Mouse (Mus musculus): ENCODE measurements around the gene 1700012B07Rik.
A peak's percentile ranks its signal among the peaks of the same experiment; 100 is the strongest.

The 1700012B07Rik gene

DNA sequence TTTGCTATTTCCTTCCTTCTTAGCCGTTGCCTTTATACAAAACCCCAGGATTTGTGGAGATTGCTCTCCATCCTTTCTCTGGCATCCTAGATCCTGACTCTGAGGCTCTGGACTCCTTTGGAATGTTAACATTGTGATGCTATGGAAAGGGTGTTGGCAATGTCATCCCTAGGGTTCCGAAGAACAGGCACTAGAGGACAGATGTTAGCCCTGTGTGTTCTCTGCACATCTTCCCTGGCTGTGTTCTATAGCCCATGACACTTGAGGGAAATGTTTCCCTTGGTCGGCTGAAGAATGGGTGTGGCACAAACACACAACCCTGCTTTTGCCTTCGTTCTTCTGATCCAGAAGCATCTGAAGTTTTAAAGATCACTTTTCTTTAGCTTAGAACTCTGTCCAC is at the start of gene 1700012B07Rik:
Gene 1700012B07Rik (minus strand): TSS at position 101 of the 400 bp plus-strand sequence.
- DNase-seq (ENCODE audit: low spot score): no peak

DNA sequence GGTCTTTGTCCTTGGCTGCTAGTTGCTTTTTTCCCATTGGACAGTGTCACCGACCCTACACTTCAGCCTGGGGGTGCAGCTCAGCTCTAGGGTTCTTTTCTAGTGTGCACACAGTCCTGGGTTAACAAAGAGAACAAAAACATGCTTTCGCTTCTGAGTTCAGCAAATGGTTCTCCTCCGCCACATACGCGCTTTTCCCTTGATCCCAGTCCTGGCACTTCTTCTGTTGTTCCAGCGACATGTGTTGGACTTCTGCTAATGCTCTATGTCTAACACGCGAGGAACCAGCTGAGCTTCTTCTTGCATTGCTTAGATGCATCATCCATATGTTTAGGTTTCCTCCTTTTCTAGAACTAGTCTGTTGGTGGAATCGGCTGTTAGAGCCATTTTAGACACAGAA is 48.9 kb upstream of the 1700012B07Rik start:
- DNase-seq (ENCODE audit: low spot score): no peak

DNA sequence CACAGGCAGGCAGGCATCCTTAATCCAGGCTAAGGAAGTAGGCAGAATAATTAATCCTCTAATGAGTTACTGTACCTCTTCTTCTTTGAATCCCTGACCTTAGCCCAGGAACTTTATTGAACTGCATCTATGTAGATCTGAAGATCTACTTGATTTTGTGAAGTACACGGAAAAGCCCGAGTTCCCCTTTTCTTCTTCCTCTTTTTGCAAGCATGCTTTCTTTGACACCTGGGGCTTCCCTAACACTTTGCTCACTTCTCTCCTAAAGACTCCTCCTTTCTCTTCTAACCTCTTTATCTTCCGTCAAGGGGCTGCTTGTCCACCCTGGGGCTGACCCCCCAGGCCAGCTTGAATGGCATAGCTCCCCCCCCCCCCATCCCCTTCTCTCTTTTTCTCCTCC is 48.0 kb upstream of the 1700012B07Rik start:
- DNase-seq (ENCODE audit: low spot score): no peak

DNA sequence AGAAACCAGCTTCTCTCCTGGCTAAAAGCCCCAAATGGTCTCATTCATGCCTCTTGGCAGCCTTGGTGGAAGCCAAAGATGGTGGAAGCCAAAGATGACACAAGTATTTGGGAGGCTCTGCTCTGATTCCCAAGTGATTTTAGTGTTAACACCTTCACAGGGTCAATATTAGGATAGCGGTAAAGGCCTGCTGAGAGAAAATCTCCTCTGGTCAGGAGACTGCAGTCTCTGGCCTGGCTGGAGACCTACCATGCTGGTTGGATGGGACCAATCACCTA is 47.6 kb upstream of the 1700012B07Rik start:
- DNase-seq (ENCODE audit: low spot score): no peak

DNA sequence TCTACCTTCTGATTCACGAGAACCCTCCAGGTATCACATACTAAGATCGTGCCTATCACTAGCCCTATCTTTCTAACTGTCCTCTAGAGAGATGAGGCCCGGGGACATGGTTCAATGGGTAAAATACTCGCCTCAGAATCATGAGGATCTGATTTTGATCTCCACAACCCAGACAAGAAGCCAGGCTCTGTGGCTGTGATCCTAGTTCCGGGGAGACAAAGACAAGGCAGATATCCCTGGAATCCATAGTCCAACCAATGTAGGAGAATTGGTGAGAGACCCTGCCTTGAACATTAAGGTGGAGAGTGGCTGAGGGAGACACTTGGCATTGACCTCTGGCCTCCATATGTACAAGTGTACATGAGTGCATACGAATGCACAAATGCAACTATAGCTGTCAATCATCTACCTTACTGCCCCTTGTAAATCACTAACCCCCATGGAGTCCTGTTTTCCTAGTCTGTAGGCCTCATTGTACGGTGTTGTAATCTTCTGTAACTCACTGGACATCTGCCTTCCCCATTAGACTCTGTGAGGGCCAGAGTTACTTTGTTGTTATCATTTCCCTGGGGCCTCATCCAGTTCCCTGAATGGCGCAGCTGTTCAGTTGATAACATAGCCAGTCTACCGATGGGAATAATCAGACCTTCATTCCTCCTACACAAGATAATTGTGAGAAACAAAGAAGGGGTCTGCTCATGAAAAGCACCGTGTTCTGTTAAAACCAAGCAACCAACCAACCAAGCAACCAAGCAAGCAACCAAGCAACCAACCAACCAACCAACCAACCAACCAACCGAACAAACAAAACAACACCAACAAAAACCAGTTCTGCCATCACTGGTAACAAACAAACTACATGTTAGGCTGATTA is 47.0 kb upstream of the 1700012B07Rik start:
- DNase-seq (ENCODE audit: low spot score): no peak

DNA sequence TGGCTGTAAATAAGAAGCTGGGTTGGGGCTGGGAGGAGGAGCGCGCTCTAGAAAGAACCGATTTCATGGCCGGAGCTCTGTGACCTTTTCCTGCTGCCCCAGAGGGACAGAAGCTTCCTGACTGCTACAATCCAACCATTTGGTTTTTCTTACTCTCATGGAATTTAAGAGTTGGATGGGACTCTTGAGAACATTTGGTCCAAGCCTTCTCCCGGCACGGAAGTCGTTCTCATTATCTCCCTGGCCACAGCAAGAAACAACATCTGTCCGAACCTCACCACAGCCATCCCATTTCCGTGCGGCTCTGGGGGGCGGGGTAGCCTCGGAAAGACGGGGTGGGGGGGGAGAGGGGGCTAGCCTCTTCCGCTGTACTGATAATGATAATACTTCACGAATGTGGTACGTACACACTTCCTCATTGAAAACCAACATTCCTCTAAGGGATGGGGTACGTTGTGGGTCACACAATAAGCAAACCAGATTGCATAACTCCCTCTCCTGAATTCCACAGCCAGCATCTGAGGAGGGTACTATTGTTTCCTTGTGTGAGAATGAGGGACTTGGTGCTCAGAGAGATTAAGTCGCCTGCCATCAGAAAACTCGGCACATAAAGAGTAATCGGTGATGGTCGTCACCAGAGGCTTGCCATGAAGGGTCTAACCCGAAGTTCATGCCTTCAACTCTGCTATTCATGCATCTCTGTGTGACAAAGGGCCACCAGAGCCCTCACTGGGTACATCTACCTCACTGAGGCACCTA is 46.2 kb upstream of the 1700012B07Rik start:
- no peak for DNase-seq (ENCODE audit: low spot score)

DNA sequence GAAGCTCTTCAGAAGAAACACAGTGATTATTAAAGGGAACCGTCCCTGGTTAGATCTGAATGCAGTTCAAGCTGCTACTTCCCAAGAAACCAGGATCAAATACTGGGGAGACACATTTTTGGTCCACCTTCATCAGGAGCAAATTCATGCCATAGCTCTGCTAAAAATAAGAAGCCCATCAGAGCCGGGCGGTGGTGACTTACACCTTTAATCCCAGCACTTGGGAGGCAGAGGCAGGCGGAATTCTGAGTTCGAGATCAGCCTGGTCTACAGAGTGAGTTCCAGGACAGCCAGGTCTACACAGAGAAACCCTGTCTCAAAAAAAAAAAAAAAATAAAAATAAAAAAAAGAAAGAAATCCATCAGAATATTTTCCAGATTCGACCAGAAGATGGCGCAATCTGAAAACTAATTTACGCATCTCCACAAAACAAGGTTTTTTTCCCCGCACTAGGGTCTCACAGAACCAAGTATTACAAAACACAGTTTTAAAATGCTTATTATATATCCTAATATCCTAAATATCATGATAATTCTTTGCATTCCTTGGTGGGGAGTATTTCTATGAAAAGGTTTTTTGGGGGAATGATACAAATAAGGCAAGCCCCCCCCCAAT is 45.4 kb upstream of the 1700012B07Rik start:
- no peak for DNase-seq (ENCODE audit: low spot score)

DNA sequence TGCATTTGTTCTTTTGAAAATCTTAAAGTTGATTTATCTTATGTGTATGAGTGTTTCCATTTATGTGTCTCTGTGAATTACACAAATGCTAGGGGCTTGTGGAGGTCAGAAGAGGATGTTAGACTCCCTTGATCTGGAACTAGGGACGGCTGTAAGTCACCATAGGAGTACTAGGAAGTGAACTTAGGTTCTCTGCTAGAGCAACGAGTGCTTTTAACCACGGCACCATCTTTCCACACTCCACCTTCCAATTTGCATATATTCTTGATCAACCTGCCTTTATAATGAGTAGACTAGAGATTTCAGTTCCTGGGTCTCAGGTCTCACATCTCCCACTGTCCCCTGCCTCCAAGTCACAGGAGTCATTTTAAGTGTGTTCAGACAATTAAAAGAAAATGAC is 44.8 kb upstream of the 1700012B07Rik start:
- DNase-seq (ENCODE audit: low spot score): no peak

DNA sequence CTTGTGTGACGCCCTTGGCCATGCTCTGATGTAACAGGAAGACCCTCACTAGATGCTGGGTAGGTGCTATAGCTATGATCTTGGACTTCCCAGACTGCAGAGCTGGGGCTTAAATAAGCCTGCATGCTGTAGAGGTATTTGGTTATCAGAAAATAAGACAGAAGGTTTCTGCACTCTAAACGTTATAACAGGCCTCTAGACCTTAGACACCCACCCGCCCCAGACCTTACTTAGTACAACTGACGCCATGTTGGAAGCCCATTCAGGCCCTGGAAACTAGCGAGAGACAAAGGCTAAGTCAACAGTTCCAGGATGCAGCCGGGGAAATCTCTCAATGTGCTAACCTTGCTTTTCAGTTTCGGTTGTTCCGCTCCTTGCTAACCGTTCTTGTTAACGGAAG is 44.2 kb upstream of the 1700012B07Rik start:
- no peak for DNase-seq (ENCODE audit: low spot score)

DNA sequence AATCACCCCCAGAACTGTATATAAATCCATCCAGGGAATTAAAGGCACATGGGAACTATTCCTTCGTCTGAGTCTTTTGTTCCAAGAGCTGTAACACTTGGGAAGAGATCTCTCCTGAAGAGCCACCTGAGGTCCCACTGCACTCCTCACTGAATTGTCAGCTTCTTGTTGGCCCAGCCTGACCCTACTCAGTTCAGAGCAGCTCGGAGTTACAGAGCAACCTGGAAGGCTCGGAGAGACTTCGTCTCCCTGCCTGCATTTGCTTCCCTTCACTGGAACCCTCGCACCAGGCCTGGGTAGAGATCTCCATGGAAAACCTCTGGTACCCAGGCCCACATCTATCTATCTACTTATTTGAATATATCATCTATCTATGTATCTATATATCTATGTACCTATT is 40.0 kb upstream of the 1700012B07Rik start:
- no peak for DNase-seq (ENCODE audit: low spot score)

DNA sequence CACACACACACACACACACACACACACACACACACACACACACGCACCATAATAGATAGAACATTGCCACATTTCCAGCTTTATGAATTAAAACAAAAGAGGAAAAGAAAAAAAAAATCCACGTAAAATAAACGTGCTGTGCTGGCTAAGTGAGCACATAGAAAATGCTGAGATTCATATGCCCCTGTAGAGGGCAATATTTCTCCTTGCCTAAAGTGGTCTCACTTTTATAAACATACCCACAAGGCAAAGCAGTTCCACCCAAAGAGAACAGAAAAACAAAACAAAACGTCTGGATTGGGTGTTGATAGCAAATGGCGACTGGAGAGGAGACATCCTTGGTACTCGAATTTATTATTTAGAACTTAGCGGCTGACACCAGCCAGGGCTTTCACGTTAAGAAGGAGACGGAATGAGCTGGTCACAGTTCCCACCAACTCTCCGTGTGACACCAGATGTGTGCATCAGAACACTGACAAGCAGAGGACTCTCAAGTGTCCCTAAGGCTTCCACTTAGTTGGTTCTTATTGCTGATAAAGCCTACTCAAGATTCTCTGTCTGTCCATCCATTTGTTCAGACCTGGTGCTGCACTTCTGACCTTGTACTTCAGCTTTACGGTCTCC is 38.8 kb upstream of the 1700012B07Rik start:
- no peak for DNase-seq (ENCODE audit: low spot score)

DNA sequence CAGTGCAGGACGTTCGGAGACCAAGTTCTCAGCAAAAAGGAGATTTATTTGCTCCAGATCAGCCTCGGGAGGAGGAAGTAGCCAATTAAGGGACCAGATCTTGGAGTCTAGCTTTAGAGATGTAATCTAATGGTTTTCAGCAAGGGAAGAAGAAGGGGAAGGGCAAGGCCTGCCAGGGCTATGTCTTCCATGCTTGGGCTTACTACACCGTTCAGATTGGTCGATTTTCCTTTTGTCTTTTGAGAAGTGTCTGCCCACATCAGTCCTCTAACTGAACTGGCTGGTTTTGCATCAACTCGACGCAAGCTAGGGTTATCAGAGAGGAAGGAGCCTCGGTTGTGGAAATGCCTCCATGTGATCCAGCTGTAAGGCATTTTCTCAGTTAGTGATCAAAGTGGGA is 37.7 kb upstream of the 1700012B07Rik start:
- DNase-seq (ENCODE audit: low spot score): no peak

DNA sequence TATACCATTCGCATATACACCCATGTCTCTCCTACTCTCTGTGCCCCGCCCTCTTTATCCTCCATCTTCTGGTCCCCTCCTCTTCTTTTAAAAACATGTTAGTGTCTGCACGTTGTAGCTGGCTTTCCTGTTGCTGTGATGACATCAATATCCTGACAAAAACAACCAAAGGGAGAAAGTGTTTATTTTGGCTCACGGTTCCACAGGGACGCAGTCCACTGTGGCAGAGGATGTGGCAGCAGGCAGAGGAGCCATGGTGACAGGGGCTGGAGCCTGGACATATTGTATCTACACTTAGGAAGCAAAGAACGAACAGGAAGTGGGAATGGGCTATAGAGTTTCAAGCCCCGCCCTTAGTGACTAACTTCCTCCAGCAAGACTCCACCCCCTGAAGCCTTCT is 36.1 kb upstream of the 1700012B07Rik start:
- DNase-seq (ENCODE audit: low spot score): no peak

DNA sequence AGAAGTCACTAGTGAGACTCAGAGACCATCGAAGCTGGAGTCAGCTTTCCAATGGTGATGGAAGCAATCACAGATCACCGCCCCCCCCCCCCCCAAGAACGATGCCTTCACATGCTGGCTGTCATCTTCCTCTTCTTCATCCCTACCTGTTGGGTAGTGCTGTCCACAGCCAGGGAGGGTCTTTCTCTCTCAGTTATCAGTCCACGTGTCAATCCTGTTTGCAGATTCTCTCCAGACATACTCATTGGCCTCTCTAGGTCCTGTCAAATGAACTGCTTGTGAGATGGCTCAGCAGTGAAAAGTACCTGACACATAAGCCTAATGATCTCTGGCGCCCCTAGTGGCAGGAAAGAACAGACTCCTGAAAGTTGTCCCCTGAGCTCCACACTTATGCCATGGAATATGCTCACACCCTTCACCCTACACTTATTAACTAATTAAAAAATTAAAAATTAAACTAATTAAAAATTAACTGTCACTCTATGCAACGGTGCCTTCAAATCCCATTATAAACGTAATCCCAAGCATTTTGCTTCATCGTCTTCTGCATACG is 35.4 kb upstream of the 1700012B07Rik start:
- no peak for DNase-seq (ENCODE audit: low spot score)

DNA sequence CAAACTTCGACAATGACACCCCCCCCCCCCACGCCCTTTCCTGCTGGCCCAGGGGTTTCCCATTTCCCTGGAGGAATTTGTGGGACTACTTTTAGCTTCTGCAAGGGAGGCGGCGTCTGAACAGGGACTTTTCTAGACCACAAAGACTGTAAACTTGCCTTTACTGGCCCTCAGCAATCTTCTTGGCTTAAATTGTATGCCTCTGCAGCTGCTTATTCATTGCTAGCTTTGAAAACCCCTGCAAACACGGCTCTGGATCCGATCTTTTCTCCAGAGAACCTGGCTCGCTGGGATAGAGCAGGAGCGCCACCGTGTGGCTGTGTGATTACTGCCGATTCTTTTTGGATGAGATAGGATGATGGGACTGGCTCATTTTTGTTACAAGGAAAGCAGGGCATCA is 32.7 kb upstream of the 1700012B07Rik start:
- peak; percentile 74 for DNase-seq (ENCODE audit: low spot score)

DNA sequence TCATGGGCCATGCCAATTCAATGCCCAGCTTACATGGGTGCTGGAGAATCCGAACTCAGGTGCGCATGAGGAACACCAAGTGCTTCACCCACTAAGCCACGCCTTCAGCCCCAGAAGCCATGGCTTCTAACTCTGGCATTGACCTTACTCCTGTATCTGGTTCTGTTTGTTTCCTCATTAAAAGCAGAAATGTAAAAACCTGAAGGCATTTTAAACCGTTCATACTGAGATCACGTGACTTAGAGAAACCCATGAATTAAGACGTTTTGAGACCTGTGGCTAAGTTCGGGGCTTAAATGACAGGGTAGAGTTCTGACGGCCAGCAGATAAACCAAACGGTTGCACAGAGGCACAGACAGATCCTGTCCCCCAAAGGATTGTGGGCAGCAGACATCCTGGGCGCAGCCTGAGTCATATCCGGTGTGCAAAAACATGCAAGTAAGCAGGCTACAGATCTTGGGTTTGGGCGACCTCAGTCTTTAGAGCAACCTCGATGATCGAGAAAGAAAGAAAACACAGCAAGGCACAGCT is 32.2 kb upstream of the 1700012B07Rik start:
- no peak for DNase-seq (ENCODE audit: low spot score)

DNA sequence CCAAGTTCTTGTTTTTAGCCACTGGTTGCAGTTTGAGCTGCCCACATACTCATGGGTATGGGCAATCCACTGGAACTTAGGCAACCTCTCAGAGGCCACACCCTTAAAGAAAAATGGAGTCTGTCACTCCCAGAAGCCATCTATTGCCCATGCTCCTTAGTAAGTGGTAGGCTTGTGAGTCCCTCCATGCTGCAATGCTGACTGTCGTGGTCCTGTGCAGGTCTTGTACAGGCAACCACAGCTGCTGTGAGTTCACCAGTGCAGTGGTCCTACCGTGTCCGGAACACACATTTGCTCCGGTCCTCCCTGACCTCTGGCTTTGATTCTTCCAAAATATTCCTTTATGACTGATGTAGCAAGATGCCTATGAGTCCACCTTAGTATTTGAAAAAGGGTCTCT is 31.6 kb upstream of the 1700012B07Rik start:
- no peak for DNase-seq (ENCODE audit: low spot score)

DNA sequence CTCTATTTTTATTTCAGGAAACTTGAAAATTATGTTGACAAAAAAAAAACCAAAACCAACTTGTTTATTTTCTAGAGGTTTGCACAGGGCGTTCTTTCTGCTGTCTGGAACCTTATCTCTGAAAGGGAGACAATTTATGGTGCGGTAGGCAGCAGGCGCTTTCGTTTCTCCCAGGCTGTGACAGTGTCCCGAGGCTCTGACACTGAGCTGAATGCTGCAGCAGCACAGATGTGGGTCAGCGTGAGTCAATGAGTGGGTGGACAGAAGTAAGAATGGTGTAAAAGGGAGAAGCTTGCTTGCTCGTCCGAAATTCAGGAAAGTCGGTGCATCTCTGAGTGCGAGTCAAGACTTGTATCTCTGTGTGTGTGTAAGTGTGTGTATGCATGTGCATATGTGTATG is 29.2 kb upstream of the 1700012B07Rik start:
- peak; percentile 21 for DNase-seq (ENCODE audit: low spot score)

DNA sequence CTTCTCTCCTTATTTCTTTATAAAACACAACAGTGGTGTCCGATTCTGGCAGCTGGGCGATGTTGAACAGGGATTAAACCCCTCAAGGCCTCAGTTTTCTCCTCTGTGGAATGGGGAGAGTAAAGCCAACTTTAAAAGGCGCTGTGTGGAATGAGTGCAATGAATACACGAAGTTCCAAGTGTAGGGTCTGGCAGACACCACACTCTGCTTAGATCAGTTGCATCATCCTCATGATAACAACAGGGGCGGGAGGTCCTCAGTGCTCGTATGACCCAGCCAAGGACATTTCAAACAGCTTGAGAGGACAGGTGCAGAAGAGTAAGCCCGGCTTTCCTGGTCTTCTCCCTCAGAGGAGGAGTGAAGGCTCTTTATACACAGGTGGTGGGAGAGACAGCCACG is 26.2 kb upstream of the 1700012B07Rik start:
- no peak for DNase-seq (ENCODE audit: low spot score)

DNA sequence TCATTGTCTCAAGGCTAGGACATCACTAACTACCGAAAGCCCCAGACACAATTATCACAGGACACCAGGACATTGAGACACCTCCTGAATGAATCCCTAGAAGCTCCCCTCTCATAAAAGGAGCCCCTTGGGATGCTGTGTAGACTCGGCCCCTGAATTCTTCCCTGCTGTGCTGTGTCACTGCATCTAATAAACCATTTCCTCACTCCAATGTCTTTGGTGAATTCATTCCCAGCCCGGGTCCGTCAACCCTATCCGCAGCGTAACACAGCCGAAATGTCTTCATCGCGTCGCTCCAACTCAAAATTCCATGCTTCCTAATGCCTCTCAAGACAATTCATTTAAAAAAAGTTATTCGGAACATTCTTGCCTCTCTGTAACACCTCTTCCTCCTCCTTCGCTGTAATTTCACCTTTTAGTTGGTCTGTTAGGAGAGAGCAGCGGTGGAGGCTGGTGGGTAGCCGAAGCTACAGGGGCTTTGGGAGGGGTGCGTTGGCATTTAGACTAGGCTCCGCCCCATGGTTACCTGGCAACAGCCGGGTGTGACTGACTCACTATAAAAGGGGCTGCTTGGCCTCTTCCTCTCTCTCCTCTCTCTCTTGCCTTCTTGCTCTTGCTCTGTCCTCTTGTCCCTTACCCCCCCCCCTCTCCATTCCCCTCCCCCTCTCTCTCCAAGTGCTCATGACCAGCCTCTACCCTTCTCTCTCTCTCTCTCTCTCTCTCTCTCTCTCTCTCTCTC is 25.6 kb upstream of the 1700012B07Rik start:
- no peak for DNase-seq (ENCODE audit: low spot score)

DNA sequence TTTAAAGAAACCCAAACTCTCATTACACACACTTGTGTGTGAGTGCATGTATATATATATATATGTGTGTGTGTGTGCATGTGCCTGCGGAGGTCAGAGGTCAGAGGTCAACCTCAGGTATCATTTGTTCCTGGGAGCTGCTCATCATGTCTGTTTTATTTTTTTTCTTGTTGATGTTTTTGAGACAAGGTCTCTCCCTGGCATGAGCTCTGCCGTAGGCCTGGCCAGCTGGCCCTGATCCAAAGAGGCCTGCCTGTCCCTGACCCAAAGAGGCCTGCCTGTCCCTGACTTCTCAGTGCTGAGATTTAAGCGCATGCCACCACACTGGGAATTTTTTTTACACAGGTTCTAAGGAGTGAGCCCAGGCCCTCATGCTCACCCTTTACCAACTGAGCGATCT is 24.1 kb upstream of the 1700012B07Rik start:
- peak; percentile 75 for DNase-seq (ENCODE audit: low spot score)

All from ovary, adult 18-20 months (tissue).